Comparison of ENCODE assay signal across 11 mouse cellular contexts in the genomic region with DNA sequence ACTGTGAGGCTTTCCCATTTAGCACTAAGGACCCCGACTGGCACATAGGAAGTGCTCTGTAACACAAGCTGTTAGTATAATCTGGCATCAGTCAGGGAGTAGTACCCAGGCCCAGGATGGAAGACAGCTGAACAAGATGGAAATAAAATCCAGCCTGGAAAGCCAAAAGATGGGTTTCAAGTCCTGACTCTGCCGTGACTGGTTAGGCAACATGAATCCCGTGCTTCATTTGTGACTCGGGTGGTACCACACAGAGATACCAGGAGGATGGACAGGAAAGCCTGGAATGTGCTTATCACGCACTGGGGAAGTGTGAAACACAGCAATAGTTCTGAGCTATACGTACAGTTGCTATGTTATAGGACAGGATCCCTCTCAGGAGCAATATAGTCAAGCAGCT. TPM values are rescaled to one million over a fixed set of nuclear protein-coding genes. Genes with fewer than 3 reads are reported as not detected.
DNase-seq lines count a peak whose midpoint lies in the region; ATAC-seq lines count a peak whose summit lies in the region.
"Had no signal": no experiment of that assay in that cellular context is flagged by ENCODE, and none has a peak within 500 bp of the region (broad histone marks: within the 10 kb centered on the region; RNA-seq: fewer than 3 reads in every experiment).

No protein-coding gene starts in this region.

- H3K4me2 ChIP-seq in lung, embryonic 15.5 days, result no peak overlapping the region
- H3K4me2 ChIP-seq in embryonic facial prominence, embryonic 14.5 days (ENCODE audit: low read depth, low read length), result 0 out of 2 replicates have a peak overlapping the region, but pooled peaks have one; percentile 0
- peak overlapping the region; percentile 30; the same call in 1 of the 2 replicates for H3K4me2 ChIP-seq in liver, embryonic 15.5 days

- no peaks in the 10 kb centered on the region for H3K27me3 ChIP-seq in lung, embryonic 15.5 days
- no peaks in the 10 kb centered on the region for H3K27me3 ChIP-seq in embryonic facial prominence, embryonic 14.5 days (replicated peaks; ENCODE audit: control insufficient read depth, insufficient read depth, low read length)
- peaks cover 21% of the 10 kb centered on the region for H3K27me3 ChIP-seq in liver, embryonic 15.5 days

- intact Hi-C loops in heart, postnatal 36 days (cut with DNase I), result no loop called here

- H3K4me1 ChIP-seq in lung, embryonic 15.5 days, result peaks cover 58% of the 10 kb centered on the region
- peaks cover 45% of the 10 kb centered on the region for H3K4me1 ChIP-seq in embryonic facial prominence, embryonic 14.5 days (ENCODE audit: control insufficient read depth, insufficient read depth, low read length)
- peaks cover 44% of the 10 kb centered on the region for H3K4me1 ChIP-seq in liver, embryonic 15.5 days (replicated peaks)

- peak; percentile 91 for DNase-seq in heart, adult 11 months
- no peak for DNase-seq in heart, postnatal 36 days
- no peak for DNase-seq in lung, postnatal 25 days (ENCODE audit: low spot score)
- DNase-seq in embryonic facial prominence, embryonic 14.5 days (ENCODE audit: low spot score), result no peak
- no peak for DNase-seq in urinary bladder, postnatal 10 days (ENCODE audit: low spot score)
- no peak for DNase-seq in urinary bladder, postnatal 4 days (ENCODE audit: low spot score in 2 of 2)

- ATAC-seq in lung, embryonic 15.5 days (ENCODE audit: borderline replicate concordance, extremely low read depth, low FRiP score, low TSS enrichment), result no peak
- ATAC-seq in embryonic facial prominence, embryonic 14.5 days (ENCODE audit: low read depth), result no peak
- no peak for ATAC-seq in liver, embryonic 15.5 days (ENCODE audit: insufficient read depth)

- H3K4me3 ChIP-seq in lung, embryonic 15.5 days, result no peak overlapping the region
- H3K4me3 ChIP-seq in embryonic facial prominence, embryonic 14.5 days (ENCODE audit: low read depth, low read length), result no peak overlapping the region
- H3K4me3 ChIP-seq in liver, embryonic 15.5 days (replicated peaks), result no peak overlapping the region

- no peaks in the 10 kb centered on the region for H3K9me3 ChIP-seq in lung, embryonic 15.5 days
- no peaks in the 10 kb centered on the region for H3K9me3 ChIP-seq in embryonic facial prominence, embryonic 14.5 days (ENCODE audit: control insufficient read depth, low read length)
- no peaks in the 10 kb centered on the region for H3K9me3 ChIP-seq in liver, embryonic 15.5 days (replicated peaks)
- H3K9me3 ChIP-seq: midbrain, embryonic 10.5 days had no signal

- H3K9ac ChIP-seq in lung, embryonic 15.5 days, result no peak overlapping the region
- no peak overlapping the region; the same call in 1 of the 2 replicates for H3K9ac ChIP-seq in embryonic facial prominence, embryonic 14.5 days (ENCODE audit: low read depth, low read length)
- H3K9ac ChIP-seq in liver, embryonic 15.5 days, result no peak overlapping the region

- H3K27ac ChIP-seq in lung, embryonic 15.5 days, result 0 out of 2 replicates have a peak overlapping the region, but pooled peaks have one; percentile 32
- peak overlapping the region; percentile 24 for H3K27ac ChIP-seq in embryonic facial prominence, embryonic 14.5 days (replicated peaks; ENCODE audit: low read depth, low read length)
- H3K27ac ChIP-seq in liver, embryonic 15.5 days (replicated peaks), result no peak overlapping the region

- peaks cover 13% of the 10 kb centered on the region; the same call in 1 of the 2 replicates for H3K36me3 ChIP-seq in lung, embryonic 15.5 days
- H3K36me3 ChIP-seq in embryonic facial prominence, embryonic 14.5 days (ENCODE audit: control insufficient read depth, insufficient read depth, low read length), result no peaks in the 10 kb centered on the region
- no peaks in the 10 kb centered on the region for H3K36me3 ChIP-seq in liver, embryonic 15.5 days (replicated peaks)
- H3K36me3 ChIP-seq: midbrain, embryonic 10.5 days had no signal

- 42% methylated on average over 6 of the region's 6 CpGs for WGBS in lung, embryonic 15.5 days
- WGBS in embryonic facial prominence, embryonic 14.5 days, result 43% methylated on average over 6 of the region's 6 CpGs
- 31% methylated on average over 6 of the region's 6 CpGs for WGBS in liver, embryonic 15.5 days (ENCODE audit: insufficient replicate concordance)

RNA-seq across cellular contexts. Expression of gene Acvrl1, which starts 12.3 kb away (rescaled TPM):
- total RNA-seq in heart, postnatal 36 days (2021), result 10 to 100 TPM; 22.3 to 31.1 TPM
- 68.2 and 72.4 TPM in 2 replicates for polyA plus RNA-seq in lung, embryonic 15.5 days (2015; fragmentation: Nextera tagmentation; extraction: Ambion mirVana)
- polyA plus RNA-seq in embryonic facial prominence, embryonic 14.5 days (2014; fragmentation: Nextera tagmentation; extraction: Ambion mirVana), result 11.5 and 13.5 TPM in 2 replicates
- polyA plus RNA-seq in liver, embryonic 15.5 days (2015; fragmentation: Nextera tagmentation; extraction: Ambion mirVana), result 1.4 and 2.6 TPM in 2 replicates

RNA-seq across cellular contexts. Expression of gene Ankrd33, which starts 25.0 kb away (rescaled TPM):
- not detected for total RNA-seq in heart, postnatal 36 days (2021)
- not detected in 2 replicates for polyA plus RNA-seq in lung, embryonic 15.5 days (2015; fragmentation: Nextera tagmentation; extraction: Ambion mirVana)
- polyA plus RNA-seq in embryonic facial prominence, embryonic 14.5 days (2014; fragmentation: Nextera tagmentation; extraction: Ambion mirVana), result not detected in 2 replicates
- not detected in 2 replicates for polyA plus RNA-seq in liver, embryonic 15.5 days (2015; fragmentation: Nextera tagmentation; extraction: Ambion mirVana)
- polyA plus RNA-seq: CD4-positive, CD25-positive, alpha-beta regulatory T cell, adult 4 months; heart, postnatal 0 days; midbrain, embryonic 10.5 days had no signal

RNA-seq across cellular contexts. Expression of gene Acvr1b, which starts 33.3 kb away (rescaled TPM):
- 10 to 100 TPM; 12.6 to 14.6 TPM for total RNA-seq in heart, postnatal 36 days (2021)
- 5.9 and 6.0 TPM in 2 replicates for polyA plus RNA-seq in lung, embryonic 15.5 days (2015; fragmentation: Nextera tagmentation; extraction: Ambion mirVana)
- 10.2 and 10.7 TPM in 2 replicates for polyA plus RNA-seq in embryonic facial prominence, embryonic 14.5 days (2014; fragmentation: Nextera tagmentation; extraction: Ambion mirVana)
- polyA plus RNA-seq in liver, embryonic 15.5 days (2015; fragmentation: Nextera tagmentation; extraction: Ambion mirVana), result 1.6 and 2.0 TPM in 2 replicates
